Mouse (Mus musculus) lung, embryonic 16.5 days (tissue): ENCODE data around the gene Atg7. TPM values are rescaled to one million over a fixed set of nuclear protein-coding genes. Genes with fewer than 3 reads are reported as not detected.

Experiments used
- ATAC-seq: fragments of 200-750 bp; cut with Nextera tagmentation; 2 replicates; pipeline ENCODE4 v1.8.0; 2017; ENCODE audit warnings: low read depth, mild to moderate bottlenecking, moderate library complexity
- H3K27ac ChIP-seq: fragments of 300-500 bp; sonication (generic); 2 replicates; pipeline ENCODE4 v1.5.1; 2014; ENCODE audit warnings: mild to moderate bottlenecking, control low read depth, low read length
- H3K27me3 ChIP-seq: fragments of 300-500 bp; sonication (generic); 2 replicates; pipeline ENCODE4 v1.6.1; 2014; ENCODE audit warnings: low read depth, low read length, mixed read lengths; ENCODE audit not compliant: control insufficient read depth, insufficient read depth
- H3K36me3 ChIP-seq: fragments of 300-500 bp; sonication (generic); 2 replicates; pipeline ENCODE4 v1.6.1; 2014; ENCODE audit warnings: low read length; ENCODE audit not compliant: control insufficient read depth, insufficient read depth
- H3K4me1 ChIP-seq: fragments of 300-500 bp; sonication (generic); replicated peaks from 2 replicates; pipeline ENCODE4 v1.6.1; 2014; ENCODE audit warnings: low read length, mixed read lengths; ENCODE audit not compliant: control insufficient read depth, insufficient read depth
- H3K4me2 ChIP-seq: fragments of 300-500 bp; sonication (generic); 2 replicates; pipeline ENCODE4 v1.6.1; 2014; ENCODE audit warnings: low read depth, low read length, control low read depth
- H3K4me3 ChIP-seq: fragments of 300-500 bp; sonication (generic); 2 replicates; pipeline ENCODE4 v1.5.1; 2014; ENCODE audit warnings: mild to moderate bottlenecking, low read length, control low read depth
- H3K9ac ChIP-seq: fragments of 300-500 bp; sonication (generic); 2 replicates; pipeline ENCODE4 v1.6.1; 2014; ENCODE audit warnings: low read length, control low read depth
- H3K9me3 ChIP-seq: fragments of 300-500 bp; sonication (generic); 2 replicates; pipeline ENCODE4 v1.6.1; 2016; ENCODE audit warnings: low read length; ENCODE audit not compliant: control insufficient read depth
- WGBS: fragments of 180-500 bp; shearing (Covaris S2); extraction: QIAGEN DNeasy Blood & Tissue Kit; methylation state at CpG from one replicate; pipeline ENCODE4 v1.1.7; 2014; 5-methylcytosine and 5-hydroxymethylcytosine counted together
- polyA plus RNA-seq: library from polyadenylated mRNA; unstranded; fragments of >200 nt; fragmentation: Nextera tagmentation; extraction: Ambion mirVana; gene quantifications from 2 replicates; pipeline ENCODE4 v1.2.1, GENCODE M21; 2015

Gene Atg7
- polyA plus RNA-seq, 1 experiment from 2014 or later = 24.9 TPM

GRCm38 (mm10) chr6:114896281-114896680, 253.4 kb downstream of the Atg7 start:
- Histone ChIP-seq H3K27ac (peak overlapping the region; percentile 2; the same call in 1 of the 2 replicates), H3K4me1 (peaks cover 76% of the 10 kb centered on the region), H3K4me3 (no peak overlapping the region)

GRCm38 (mm10) chr6:114898949-114899348, 256.1 kb downstream of the Atg7 start:
- H3K27ac ChIP-seq = peak overlapping the region; percentile 89; the same call in 1 of the 2 replicates
- 83% methylated on average over 4 of the region's 4 CpGs for WGBS
- no peaks in the 10 kb centered on the region for H3K27me3 ChIP-seq
- H3K4me2 ChIP-seq = no peak overlapping the region
- peaks cover 74% of the 10 kb centered on the region for H3K4me1 ChIP-seq
- no peak overlapping the region for H3K9ac ChIP-seq
- no peak overlapping the region for H3K4me3 ChIP-seq
- ATAC-seq = no peak
- no peaks in the 10 kb centered on the region for H3K9me3 ChIP-seq
- H3K36me3 ChIP-seq = peaks cover 7% of the 10 kb centered on the region

More at GRCm38 (mm10) chr6:114896281-114896680, 253.4 kb downstream of the Atg7 start:
- Histone ChIP-seq H3K27me3 (no peaks in the 10 kb centered on the region), H3K9ac (no peak overlapping the region), H3K4me2 (no peak overlapping the region), H3K9me3 (no peaks in the 10 kb centered on the region), H3K36me3 (peaks cover 7% of the 10 kb centered on the region)
- WGBS = 29% methylated on average over 2 of the region's 2 CpGs
- no peak for ATAC-seq

GRCm38 (mm10) chr6:114899652-114900051, 256.8 kb downstream of the Atg7 start:
- H3K4me3 ChIP-seq = peak overlapping the region; percentile 10; the same call in 1 of the 2 replicates
- peak overlapping the region; percentile 31 for H3K4me2 ChIP-seq
- peak overlapping the region; percentile 89 for H3K27ac ChIP-seq
- peaks cover 74% of the 10 kb centered on the region for H3K4me1 ChIP-seq
- WGBS = 11% methylated on average over 7 of the region's 7 CpGs
- no peaks in the 10 kb centered on the region for H3K27me3 ChIP-seq
- peak overlapping the region; percentile 17; the same call in 1 of the 2 replicates for H3K9ac ChIP-seq
- peaks cover 7% of the 10 kb centered on the region for H3K36me3 ChIP-seq
- H3K9me3 ChIP-seq = no peaks in the 10 kb centered on the region
- no peak for ATAC-seq

- no peaks in the 10 kb centered on the region for H3K27me3 ChIP-seq
- peak overlapping the region; percentile 89 for H3K27ac ChIP-seq
- WGBS = 22% methylated on average over 10 of the region's 10 CpGs
- peaks cover 7% of the 10 kb centered on the region for H3K36me3 ChIP-seq
- no peaks in the 10 kb centered on the region for H3K9me3 ChIP-seq
- peak overlapping the region; percentile 17; the same call in 1 of the 2 replicates for H3K9ac ChIP-seq
- peak overlapping the region; percentile 31 for H3K4me2 ChIP-seq
- H3K4me1 ChIP-seq = peaks cover 72% of the 10 kb centered on the region
- ATAC-seq = no peak
- peak overlapping the region; percentile 10; the same call in 1 of the 2 replicates for H3K4me3 ChIP-seq
Observed at GRCm38 (mm10) chr6:114900194-114900593, 257.3 kb downstream of the Atg7 start.

- peak overlapping the region; percentile 47 for H3K4me2 ChIP-seq
- ATAC-seq = peak; percentile 88
- H3K9me3 ChIP-seq = no peaks in the 10 kb centered on the region
- H3K9ac ChIP-seq = no peak overlapping the region
- peaks cover 7% of the 10 kb centered on the region for H3K36me3 ChIP-seq
- no peak overlapping the region; the same call in 1 of the 2 replicates for H3K4me3 ChIP-seq
- 2% methylated on average over 12 of the region's 12 CpGs for WGBS
- peak overlapping the region; percentile 89 for H3K27ac ChIP-seq
- peaks cover 79% of the 10 kb centered on the region for H3K4me1 ChIP-seq
- H3K27me3 ChIP-seq = no peaks in the 10 kb centered on the region
Observed at GRCm38 (mm10) chr6:114901321-114901824, 258.5 kb downstream of the Atg7 start.

GRCm38 (mm10) chr6:114901921-114902320, 259.0 kb downstream of the Atg7 start:
- Histone ChIP-seq H3K36me3 (peaks cover 6% of the 10 kb centered on the region), H3K9ac (peak overlapping the region; percentile 51), H3K4me2 (peak overlapping the region; percentile 47), H3K4me1 (peaks cover 76% of the 10 kb centered on the region), H3K4me3 (no peak overlapping the region), H3K27me3 (no peaks in the 10 kb centered on the region), H3K9me3 (no peaks in the 10 kb centered on the region), H3K27ac (peak overlapping the region; percentile 89)
- peak; percentile 55 for ATAC-seq
- 4% methylated on average over 4 of the region's 4 CpGs for WGBS

GRCm38 (mm10) chr6:114904233-114904632, 261.3 kb downstream of the Atg7 start:
- peaks cover 10% of the 10 kb centered on the region for H3K36me3 ChIP-seq
- 37% methylated on average over 6 of the region's 6 CpGs for WGBS

GRCm38 (mm10) chr6:114904818-114905217, 261.9 kb downstream of the Atg7 start:
- no peak for ATAC-seq
- no peak overlapping the region for H3K27ac ChIP-seq
- H3K36me3 ChIP-seq = 0 out of 2 replicates have a peak, but pooled peaks cover 6% of the 10 kb centered on the region
- H3K4me2 ChIP-seq = no peak overlapping the region
- H3K9ac ChIP-seq = no peak overlapping the region
- no peaks in the 10 kb centered on the region for H3K27me3 ChIP-seq
- H3K9me3 ChIP-seq = no peaks in the 10 kb centered on the region
- peaks cover 81% of the 10 kb centered on the region for H3K4me1 ChIP-seq
- no peak overlapping the region for H3K4me3 ChIP-seq
- WGBS = 76% methylated on average over 3 of the region's 3 CpGs

More at GRCm38 (mm10) chr6:114904233-114904632, 261.3 kb downstream of the Atg7 start:
- Histone ChIP-seq H3K4me2 (no peak overlapping the region), H3K4me1 (peaks cover 87% of the 10 kb centered on the region), H3K9me3 (no peaks in the 10 kb centered on the region), H3K27ac (no peak overlapping the region), H3K9ac (no peak overlapping the region), H3K4me3 (no peak overlapping the region), H3K27me3 (no peaks in the 10 kb centered on the region)
- ATAC-seq = no peak

- Histone ChIP-seq H3K27ac (peak overlapping the region; percentile 8; the same call in 1 of the 2 replicates), H3K36me3 (0 out of 2 replicates have a peak, but pooled peaks cover 6% of the 10 kb centered on the region), H3K4me3 (no peak overlapping the region), H3K4me2 (no peak overlapping the region), H3K4me1 (peaks cover 75% of the 10 kb centered on the region), H3K27me3 (no peaks in the 10 kb centered on the region), H3K9me3 (no peaks in the 10 kb centered on the region), H3K9ac (0 out of 2 replicates have a peak overlapping the region, but pooled peaks have one; percentile 18)
- ATAC-seq = no peak
- 42% methylated on average over 8 of the region's 8 CpGs for WGBS
Observed at GRCm38 (mm10) chr6:114905253-114906028, 262.5 kb downstream of the Atg7 start.
